Mouse (Mus musculus): ENCODE results near the gene Brd3.

- TF ChIP-seq CHD1 (IDR thresholded peaks at IDR 0.05; ENCODE audit: low read depth, low read length): no peak
- TF ChIP-seq NRF1 (IDR thresholded peaks at IDR 0.05; ENCODE audit: insufficient read depth, low read depth, low read length, poor library complexity, severe bottlenecking): no peak
- TF ChIP-seq USF1 (IDR thresholded peaks at IDR 0.05; ENCODE audit: low read depth, low read length): no peak
- no peak for TF ChIP-seq GATA1 (IDR thresholded peaks at IDR 0.05; ENCODE audit: low read depth, low read length)
- no peak for TF ChIP-seq CTCF (IDR thresholded peaks at IDR 0.05 in 2 of 3, conservative IDR thresholded peaks at IDR 0.05 in 1 of 3; ENCODE audit: control insufficient read depth in 1 of 3, insufficient read depth in 1 of 3, low read depth in 2 of 3, low read length in 3 of 3, poor library complexity in 1 of 3, severe bottlenecking in 1 of 3)
- TF ChIP-seq JUND (IDR thresholded peaks at IDR 0.05; ENCODE audit: low read depth, low read length): no peak
- TF ChIP-seq ETS1 (IDR thresholded peaks at IDR 0.05; ENCODE audit: low read depth, low read length): no peak
- TF ChIP-seq ZNF384 (IDR thresholded peaks at IDR 0.05; ENCODE audit: low read depth, low read length): no peak
- TF ChIP-seq EP300 (IDR thresholded peaks at IDR 0.05; ENCODE audit: low read depth in 1 of 2, low read length in 2 of 2): no peak
- TF ChIP-seq POLR2A (IDR thresholded peaks at IDR 0.05; ENCODE audit: control insufficient read depth in 1 of 2, insufficient read depth in 1 of 2, low read depth in 1 of 2, low read length in 2 of 2, poor library complexity in 1 of 2): no peak
- TF ChIP-seq ZC3H11A (IDR thresholded peaks at IDR 0.05; ENCODE audit: low read depth, low read length): no peak
Measured at GRCm38 (mm10) chr2:27461881-27462660, 45.4 kb downstream of the Brd3 start.

Measured in MEL (cell line).